Mouse (Mus musculus) MEL-GATA-1-ER (cell line): ENCODE results near the gene Nckap1l.

Experiments used
- DNase-seq: peaks from one replicate; pipeline ENCODE4 v3.0.0-alpha.2; 2012; ENCODE audit warnings: low read depth; ENCODE audit errors: extremely low read depth

Nckap1l gene

GRCm38 (mm10) chr15:103537011-103537821, 83.6 kb downstream of the Nckap1l start:
- DNase-seq: no peak

- DNase-seq: no peak
Measured at GRCm38 (mm10) chr15:103537822-103538213, 84.2 kb downstream of the Nckap1l start, which contains the start of gene Ppp1r1a. Gene Ppp1r1a (minus strand): TSS chr15:103538003.

- no peak for DNase-seq
Measured at GRCm38 (mm10) chr15:103539259-103539658, 85.7 kb downstream of the Nckap1l start.

GRCm38 (mm10) chr15:103540646-103541045, 87.1 kb downstream of the Nckap1l start:
- no peak for DNase-seq

DNA sequence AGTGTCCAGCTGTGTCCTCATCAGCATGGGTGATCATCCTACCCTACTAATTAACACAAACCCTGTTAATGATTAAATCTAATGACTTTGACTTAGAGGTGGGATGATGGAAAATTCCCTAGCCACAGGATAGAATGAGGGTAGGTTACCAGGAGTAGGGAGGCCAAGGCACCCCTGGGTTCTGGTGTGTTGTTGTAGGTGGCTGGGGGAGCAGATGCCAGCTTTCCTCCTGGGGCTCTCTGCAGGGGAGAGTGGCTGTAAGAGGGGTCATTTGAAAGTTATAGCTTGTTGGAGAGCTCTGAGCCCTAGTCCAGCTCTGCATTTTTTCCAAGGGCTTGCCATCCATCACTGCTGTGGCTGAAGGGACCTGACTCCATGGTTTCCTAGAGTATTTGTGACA, 88.9 kb downstream of the Nckap1l start:
- no peak for DNase-seq

DNA sequence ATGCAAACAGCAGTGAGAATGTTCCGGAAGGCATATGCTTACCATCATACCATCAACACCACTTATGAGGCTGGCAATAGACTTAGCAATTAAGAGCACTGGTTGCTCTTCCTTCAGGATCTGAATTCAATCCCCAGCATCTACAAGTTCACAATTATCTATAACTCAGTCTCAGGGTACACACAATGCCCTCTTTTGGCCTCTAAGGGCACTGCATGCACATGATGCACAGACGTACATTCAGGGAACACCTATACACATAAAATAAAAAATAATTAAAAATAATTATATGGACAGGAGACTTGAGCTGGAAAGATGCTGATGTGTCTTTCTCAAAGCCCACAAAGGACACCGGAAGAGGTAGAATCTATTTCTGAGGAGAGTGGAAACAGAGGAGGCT, 94.4 kb downstream of the Nckap1l start:
- DNase-seq: no peak
